Mouse (Mus musculus): Measurements from ENCODE around the gene Spcs1. TPM values are rescaled to one million over a fixed set of nuclear protein-coding genes. Genes with fewer than 3 reads are reported as not detected.
A peak's percentile ranks its signal among the peaks of the same experiment; 100 is the strongest.

Gene Spcs1
- polyA plus RNA-seq, 1 experiment from 2014 or later: 281 TPM

DNA sequence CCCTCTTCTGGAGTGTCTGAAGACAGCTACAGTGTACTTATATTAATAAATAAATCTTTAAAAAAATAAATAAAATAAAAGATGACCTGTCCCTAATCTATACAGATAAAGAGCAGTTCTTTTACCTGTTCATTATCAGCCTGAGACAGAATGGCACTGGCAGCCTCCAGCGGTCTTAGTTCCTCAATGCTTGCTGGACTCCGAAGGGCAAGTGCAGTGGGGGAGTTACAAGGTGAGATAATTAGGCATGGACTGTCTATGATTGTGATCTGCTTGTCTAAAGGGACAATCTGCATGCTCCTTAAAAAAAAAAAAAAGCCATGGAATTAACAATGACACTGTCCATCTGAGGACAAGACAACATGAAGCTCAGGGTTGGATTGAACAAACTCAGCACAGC is 12.5 kb upstream of the Spcs1 start:
- DNase-seq (ENCODE audit: low read depth, low spot score) (no peak), ATAC-seq (no peak)
- no peaks in the 10 kb centered on the region for H3K27me3 ChIP-seq
- in situ Hi-C loops (cut with MboI; ENCODE audit: low pct_unique_long_range_greater_than_20kb): loop anchor here (25.0 kb wide), 1 partner anchor 698 kb away; no protein-coding TSS in a partner anchor
- POLR2A ChIA-PET: interaction anchor here (0.6 kb wide), 1 partner anchor 12 kb away, joined by 3 read pairs; no protein-coding TSS in a partner anchor
- no peak for TF ChIP-seq CTCF (IDR thresholded peaks at IDR 0.05)
- CTCF ChIA-PET: interaction anchor here (1.3 to 2.4 kb wide), 2 partner anchors 8 to 9 kb away, joined by 3 to 11 read pairs; no protein-coding TSS in a partner anchor

DNA sequence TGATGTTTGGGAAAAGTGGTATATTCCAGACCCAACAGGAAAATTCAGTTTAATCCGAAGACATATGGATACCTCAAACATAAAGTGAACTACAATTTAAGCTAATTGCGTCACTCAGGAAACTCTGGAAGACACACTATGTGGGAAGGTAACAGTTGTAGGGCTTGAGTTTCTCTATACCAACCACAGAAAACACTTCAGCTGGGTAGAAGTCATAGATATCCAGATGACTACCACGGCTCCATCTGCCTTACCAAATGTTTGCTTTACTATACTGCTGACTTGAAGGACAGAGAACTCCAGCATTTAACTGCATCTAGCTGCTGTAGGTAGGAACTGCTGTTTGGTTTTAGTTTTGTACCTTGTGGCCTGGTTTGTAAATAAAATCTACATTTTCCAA is 10.1 kb upstream of the Spcs1 start:
- in situ Hi-C loops (cut with MboI; ENCODE audit: low pct_unique_long_range_greater_than_20kb): loop anchor here (25.0 kb wide), 1 partner anchor 701 kb away; no protein-coding TSS in a partner anchor
- ATAC-seq (no peak), DNase-seq (ENCODE audit: low read depth, low spot score) (no peak)
- no peaks in the 10 kb centered on the region for H3K27me3 ChIP-seq
- TF ChIP-seq CTCF (IDR thresholded peaks at IDR 0.05): no peak
- POLR2A ChIA-PET: no interaction called here
- CTCF ChIA-PET: interaction anchor here (1.6 kb wide), 1 partner anchor 9 kb away, joined by 4 read pairs; no protein-coding TSS in a partner anchor

DNA sequence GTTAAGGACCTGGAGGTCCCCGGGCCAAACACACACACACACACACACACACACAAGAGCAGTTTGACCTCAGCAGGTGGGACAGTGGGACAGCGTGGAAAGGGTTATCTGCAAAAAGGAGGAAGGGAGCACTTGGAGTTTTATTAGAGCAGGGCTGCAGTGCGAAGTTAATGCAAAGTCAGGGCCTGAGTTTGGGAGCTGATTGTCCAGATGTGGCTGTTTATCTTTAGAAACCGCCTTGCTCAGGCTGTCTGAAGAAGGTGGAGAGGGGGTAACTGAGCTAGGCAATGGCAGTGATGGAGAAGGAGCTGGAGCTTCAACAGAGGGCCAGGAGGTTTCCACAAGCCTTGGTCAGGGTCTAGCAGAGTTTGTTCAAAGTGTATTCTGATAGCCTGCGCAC is 5.3 kb upstream of the Spcs1 start:
- no peak for TF ChIP-seq CTCF (IDR thresholded peaks at IDR 0.05)
- in situ Hi-C loops (cut with MboI; ENCODE audit: low pct_unique_long_range_greater_than_20kb): loop anchor here (25.0 kb wide), 1 partner anchor 706 kb away; no protein-coding TSS in a partner anchor
- POLR2A ChIA-PET: no interaction called here

GRCm38 (mm10) chr14:31004527-31004926 is 3.1 kb upstream of the Spcs1 start:
- H3K27me3 ChIP-seq: no peaks in the 10 kb centered on the region
- in situ Hi-C loops (cut with MboI; ENCODE audit: low pct_unique_long_range_greater_than_20kb): loop anchor here (25.0 kb wide), 1 partner anchor 708 kb away; no protein-coding TSS in a partner anchor
- ATAC-seq: no peak
- POLR2A ChIA-PET: interaction anchor here (1.1 to 1.3 kb wide), 2 partner anchors 11 to 177 kb away, joined by 3 read pairs; no protein-coding TSS in a partner anchor
- no peak for DNase-seq (ENCODE audit: low read depth, low spot score)
- CTCF ChIA-PET: interaction anchor here (1.0 to 3.8 kb wide), 2 partner anchors 11 to 13 kb away, joined by 3 to 11 read pairs; no protein-coding TSS in a partner anchor
- no peak for TF ChIP-seq CTCF (IDR thresholded peaks at IDR 0.05)

More for the DNA sequence above, 5.3 kb upstream of the Spcs1 start:
- CTCF ChIA-PET: interaction anchor here (3.8 kb wide), 1 partner anchor 8 kb away, joined by 11 read pairs; no protein-coding TSS in a partner anchor
- H3K27me3 ChIP-seq: no peaks in the 10 kb centered on the region
- no peak for DNase-seq (ENCODE audit: low read depth, low spot score)
- no peak for ATAC-seq

- in situ Hi-C loops (cut with MboI; ENCODE audit: low pct_unique_long_range_greater_than_20kb): loop anchor here (25.0 kb wide), 1 partner anchor 711 kb away; no protein-coding TSS in a partner anchor
- TF ChIP-seq CTCF (IDR thresholded peaks at IDR 0.05): no peak
- CTCF ChIA-PET: interaction anchor here (1.2 kb wide), 1 partner anchor 9 kb away, joined by 3 read pairs; no protein-coding TSS in a partner anchor
- H3K27me3 ChIP-seq: no peaks in the 10 kb centered on the region
- POLR2A ChIA-PET: no interaction called here
- DNase-seq (ENCODE audit: low read depth, low spot score) (no peak), ATAC-seq (peak; percentile 41)
Observed at GRCm38 (mm10) chr14:31000816-31001306, 611 bp downstream of the Spcs1 start.

- TF ChIP-seq CTCF (IDR thresholded peaks at IDR 0.05): no peak
- DNase-seq (ENCODE audit: low read depth, low spot score): no peak
- no peak for ATAC-seq
- ChIA-PET POLR2A (no interaction called here), CTCF (interaction anchor here (1.2 kb wide), 1 partner anchor 10 kb away, joined by 3 read pairs; no protein-coding TSS in a partner anchor)
- H3K27me3 ChIP-seq: no peaks in the 10 kb centered on the region
- in situ Hi-C loops (cut with MboI; ENCODE audit: low pct_unique_long_range_greater_than_20kb): loop anchor here (25.0 kb wide), 1 partner anchor 712 kb away; no protein-coding TSS in a partner anchor
Observed at GRCm38 (mm10) chr14:31000356-31000755, 1.1 kb downstream of the Spcs1 start.

GRCm38 (mm10) chr14:30996417-30996816 is 5.1 kb downstream of the Spcs1 start:
- H3K27me3 ChIP-seq: no peaks in the 10 kb centered on the region
- no peak for DNase-seq (ENCODE audit: low read depth, low spot score)
- ChIA-PET POLR2A (no interaction called here), CTCF (no interaction called here)
- in situ Hi-C loops (cut with MboI; ENCODE audit: low pct_unique_long_range_greater_than_20kb): no loop called here
- no peak for ATAC-seq
- no peak for TF ChIP-seq CTCF (IDR thresholded peaks at IDR 0.05)

DNA sequence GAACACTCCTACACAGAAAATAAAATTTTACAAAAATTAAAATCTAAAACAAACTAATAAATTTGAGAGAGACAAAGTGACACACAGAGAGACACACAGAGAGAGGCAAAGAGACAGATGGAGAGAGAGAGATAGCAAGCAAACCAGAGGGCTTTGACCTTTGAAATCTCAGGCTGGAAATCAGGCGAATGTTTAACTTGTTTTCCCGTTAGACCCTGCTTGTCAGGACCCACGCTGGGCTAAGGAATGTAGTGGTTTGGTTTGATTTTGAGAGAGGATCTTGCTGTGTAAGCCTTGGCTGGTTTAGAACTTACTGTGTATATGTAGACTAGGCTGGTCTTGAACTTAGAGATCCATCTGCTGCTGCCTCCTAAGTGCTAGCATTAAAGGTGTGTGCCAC is 25.2 kb downstream of the Spcs1 start:
- CTCF ChIA-PET: no interaction called here
- TF ChIP-seq CTCF (IDR thresholded peaks at IDR 0.05): no peak
- in situ Hi-C loops (cut with MboI; ENCODE audit: low pct_unique_long_range_greater_than_20kb): no loop called here
- POLR2A ChIA-PET: no interaction called here
- ATAC-seq: no peak
- H3K27me3 ChIP-seq: no peaks in the 10 kb centered on the region
- no peak for DNase-seq (ENCODE audit: low read depth, low spot score)

DNA sequence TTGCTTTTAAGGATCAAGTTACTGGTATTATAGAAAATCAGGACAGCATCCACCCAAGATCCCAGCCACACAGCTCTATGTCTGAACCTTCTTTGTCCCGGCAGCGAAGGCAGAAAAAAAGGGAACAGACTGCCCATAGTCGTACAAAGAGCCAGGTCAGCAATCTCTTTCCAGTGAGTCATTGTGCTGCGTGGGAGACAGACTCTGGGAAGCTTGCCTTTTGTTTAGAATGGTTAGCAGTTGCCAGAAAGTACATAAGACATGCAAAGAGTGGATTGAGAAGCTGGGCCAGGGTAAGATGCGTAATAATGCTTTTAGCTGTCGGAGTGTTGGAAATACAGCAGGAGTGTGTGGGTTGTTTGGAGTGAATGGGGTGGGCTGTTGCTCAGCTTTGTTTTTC is 27.3 kb downstream of the Spcs1 start:
- ATAC-seq: peak; percentile 60
- in situ Hi-C loops (cut with MboI; ENCODE audit: low pct_unique_long_range_greater_than_20kb): no loop called here
- peak; percentile 39 for DNase-seq (ENCODE audit: low read depth, low spot score)
- no peak for TF ChIP-seq CTCF (IDR thresholded peaks at IDR 0.05)
- CTCF ChIA-PET: interaction anchor here (0.9 to 1.6 kb wide), 2 partner anchors 13 to 108 kb away, joined by 3 read pairs; no protein-coding TSS in a partner anchor
- POLR2A ChIA-PET: no interaction called here
- H3K27me3 ChIP-seq: no peaks in the 10 kb centered on the region

DNA sequence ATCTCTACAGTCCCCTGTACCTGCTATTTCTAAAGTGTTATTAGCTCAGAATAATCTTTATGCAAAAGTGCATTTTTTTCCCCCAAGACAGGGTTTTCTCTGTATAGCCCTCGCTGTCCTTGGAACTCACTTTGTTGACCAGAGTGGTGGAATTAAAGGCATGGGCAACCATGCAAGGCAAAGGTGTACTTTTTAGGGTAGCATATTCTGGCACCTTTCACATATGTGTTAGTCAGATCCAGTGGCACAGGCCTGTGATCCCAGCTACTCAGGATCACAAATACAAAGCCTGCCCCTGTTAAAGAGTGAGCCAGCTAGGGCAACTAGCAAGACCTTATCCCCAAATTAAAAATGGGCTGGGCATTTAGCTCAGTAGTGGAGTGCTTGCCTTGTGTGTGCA is 41.1 kb downstream of the Spcs1 start:
- ATAC-seq (no peak), DNase-seq (ENCODE audit: low read depth, low spot score) (no peak)
- in situ Hi-C loops (cut with MboI; ENCODE audit: low pct_unique_long_range_greater_than_20kb): no loop called here
- no peak for TF ChIP-seq CTCF (IDR thresholded peaks at IDR 0.05)
- ChIA-PET POLR2A (no interaction called here), CTCF (interaction anchor here (1.3 to 1.6 kb wide), 2 partner anchors 10 to 37 kb away, joined by 3 read pairs; partner anchors contain the start of gene Nek4)
- H3K27me3 ChIP-seq: no peaks in the 10 kb centered on the region

DNA sequence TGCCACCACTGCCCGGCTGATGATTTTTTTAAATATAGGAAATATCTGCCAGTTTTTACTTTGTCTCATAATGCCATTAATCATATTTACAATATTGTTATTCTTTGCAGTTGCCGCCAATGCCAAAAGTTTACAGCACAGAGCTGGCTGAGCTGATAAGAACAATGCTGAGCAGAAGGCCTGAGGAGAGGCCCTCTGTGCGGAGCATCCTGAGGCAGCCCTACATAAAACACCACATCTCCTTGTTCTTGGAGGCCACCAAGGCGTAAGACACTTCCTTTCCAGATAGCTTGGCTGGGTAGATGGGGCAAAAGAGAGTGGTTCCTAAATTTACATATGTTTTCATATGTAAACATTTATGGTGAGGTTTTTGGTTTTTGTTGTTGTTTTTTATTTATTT is 42.4 kb downstream of the Spcs1 start:
- in situ Hi-C loops (cut with MboI; ENCODE audit: low pct_unique_long_range_greater_than_20kb): no loop called here
- no peak for TF ChIP-seq CTCF (IDR thresholded peaks at IDR 0.05)

More for the DNA sequence above, 42.4 kb downstream of the Spcs1 start:
- no peaks in the 10 kb centered on the region for H3K27me3 ChIP-seq
- no peak for DNase-seq (ENCODE audit: low read depth, low spot score)
- no peak for ATAC-seq
- ChIA-PET POLR2A (no interaction called here), CTCF (interaction anchor here (1.6 kb wide), 1 partner anchor 8 kb away, joined by 3 read pairs; the partner anchor contains the start of gene Nek4)
